Mouse (Mus musculus): Measurements from ENCODE around the gene Tmem30a. TPM values are rescaled to one million over a fixed set of nuclear protein-coding genes. Genes with fewer than 3 reads are reported as not detected.

Tmem30a gene
- polyA plus RNA-seq (2012; rRNA removed): 62.8 and 82.3 TPM in 2 replicates

GRCm38 (mm10) chr9:79792841-79793835 lies at the start of gene Tmem30a:
TSS of gene Tmem30a (minus strand) at chr9:79793507.
- H3K4me3 ChIP-seq (replicated peaks; ENCODE audit: extremely low read depth, low read depth, low read length): peak within 1 kb of the TSS; percentile 99
- TF ChIP-seq POLR2A (IDR thresholded peaks at IDR 0.05; ENCODE audit: borderline replicate concordance, extremely low read depth, low read depth, low read length) (peak; percentile 98), CTCF (IDR thresholded peaks at IDR 0.05; ENCODE audit: insufficient read depth, low read length) (no peak)
- under 1% methylated on average over 91 of the region's 91 CpGs for WGBS
- peak; percentile 90 for DNase-seq
- H3K4me1 ChIP-seq (ENCODE audit: control insufficient read depth, insufficient read depth, low read length): peaks cover 6% of the 10 kb centered on the region; the same call in 1 of the 2 replicates

- WGBS: 30% methylated on average over 6 of the region's 6 CpGs
- DNase-seq: no peak
- no peak for TF ChIP-seq CTCF (IDR thresholded peaks at IDR 0.05; ENCODE audit: insufficient read depth, low read length)
- no peak for TF ChIP-seq POLR2A (IDR thresholded peaks at IDR 0.05; ENCODE audit: borderline replicate concordance, extremely low read depth, low read depth, low read length)
- H3K4me3 ChIP-seq (replicated peaks; ENCODE audit: extremely low read depth, low read depth, low read length): no peak overlapping the region
- peaks cover 2% of the 10 kb centered on the region; the same call in 1 of the 2 replicates for H3K4me1 ChIP-seq (ENCODE audit: control insufficient read depth, insufficient read depth, low read length)
Observed at GRCm38 (mm10) chr9:79842615-79843014, 49.3 kb upstream of the Tmem30a start.

- no peak for DNase-seq
- Histone ChIP-seq H3K4me1 (ENCODE audit: control insufficient read depth, insufficient read depth, low read length) (peaks cover 2% of the 10 kb centered on the region; the same call in 1 of the 2 replicates), H3K4me3 (replicated peaks; ENCODE audit: extremely low read depth, low read depth, low read length) (no peak overlapping the region)
- TF ChIP-seq CTCF (IDR thresholded peaks at IDR 0.05; ENCODE audit: insufficient read depth, low read length) (no peak), POLR2A (IDR thresholded peaks at IDR 0.05; ENCODE audit: borderline replicate concordance, extremely low read depth, low read depth, low read length) (no peak)
Observed at GRCm38 (mm10) chr9:79842028-79842427, 48.7 kb upstream of the Tmem30a start.

GRCm38 (mm10) chr9:79831294-79831693 lies 38.0 kb upstream of the Tmem30a start:
- TF ChIP-seq POLR2A (IDR thresholded peaks at IDR 0.05; ENCODE audit: borderline replicate concordance, extremely low read depth, low read depth, low read length): no peak
- TF ChIP-seq CTCF (IDR thresholded peaks at IDR 0.05; ENCODE audit: insufficient read depth, low read length): no peak
- 95% methylated on average over 1 of the region's 1 CpGs for WGBS

GRCm38 (mm10) chr9:79830874-79831273 lies 37.6 kb upstream of the Tmem30a start:
- Histone ChIP-seq H3K4me3 (replicated peaks; ENCODE audit: extremely low read depth, low read depth, low read length) (no peak overlapping the region), H3K4me1 (ENCODE audit: control insufficient read depth, insufficient read depth, low read length) (peaks cover 7% of the 10 kb centered on the region)
- 37% methylated on average over 4 of the region's 4 CpGs for WGBS
- DNase-seq: no peak
- TF ChIP-seq CTCF (IDR thresholded peaks at IDR 0.05; ENCODE audit: insufficient read depth, low read length) (no peak), POLR2A (IDR thresholded peaks at IDR 0.05; ENCODE audit: borderline replicate concordance, extremely low read depth, low read depth, low read length) (no peak)

More at GRCm38 (mm10) chr9:79831294-79831693, 38.0 kb upstream of the Tmem30a start:
- DNase-seq: no peak
- H3K4me3 ChIP-seq (replicated peaks; ENCODE audit: extremely low read depth, low read depth, low read length): no peak overlapping the region
- H3K4me1 ChIP-seq (ENCODE audit: control insufficient read depth, insufficient read depth, low read length): peaks cover 7% of the 10 kb centered on the region

GRCm38 (mm10) chr9:79829842-79830800 lies 36.8 kb upstream of the Tmem30a start:
- 33% methylated on average over 23 of the region's 23 CpGs for WGBS
- peak overlapping the region; percentile 37 for H3K4me3 ChIP-seq (replicated peaks; ENCODE audit: extremely low read depth, low read depth, low read length)
- H3K4me1 ChIP-seq (ENCODE audit: control insufficient read depth, insufficient read depth, low read length): peaks cover 7% of the 10 kb centered on the region
- TF ChIP-seq POLR2A (IDR thresholded peaks at IDR 0.05; ENCODE audit: borderline replicate concordance, extremely low read depth, low read depth, low read length) (no peak), CTCF (IDR thresholded peaks at IDR 0.05; ENCODE audit: insufficient read depth, low read length) (no peak)
- no peak for DNase-seq

- Histone ChIP-seq H3K4me3 (replicated peaks; ENCODE audit: extremely low read depth, low read depth, low read length) (no peak overlapping the region), H3K4me1 (ENCODE audit: control insufficient read depth, insufficient read depth, low read length) (peaks cover 7% of the 10 kb centered on the region)
- no peak for DNase-seq
- 45% methylated on average over 2 of the region's 2 CpGs for WGBS
- no peak for TF ChIP-seq POLR2A (IDR thresholded peaks at IDR 0.05; ENCODE audit: borderline replicate concordance, extremely low read depth, low read depth, low read length)
- no peak for TF ChIP-seq CTCF (IDR thresholded peaks at IDR 0.05; ENCODE audit: insufficient read depth, low read length)
Observed at GRCm38 (mm10) chr9:79827072-79827471, 33.8 kb upstream of the Tmem30a start.

- Histone ChIP-seq H3K4me3 (replicated peaks; ENCODE audit: extremely low read depth, low read depth, low read length) (no peak overlapping the region), H3K4me1 (ENCODE audit: control insufficient read depth, insufficient read depth, low read length) (peaks cover 4% of the 10 kb centered on the region; the same call in 1 of the 2 replicates)
- TF ChIP-seq CTCF (IDR thresholded peaks at IDR 0.05; ENCODE audit: insufficient read depth, low read length): no peak
- TF ChIP-seq POLR2A (IDR thresholded peaks at IDR 0.05; ENCODE audit: borderline replicate concordance, extremely low read depth, low read depth, low read length): no peak
- no peak for DNase-seq
- 93% methylated on average over 7 of the region's 7 CpGs for WGBS
Observed at GRCm38 (mm10) chr9:79825526-79825925, 32.2 kb upstream of the Tmem30a start.

- TF ChIP-seq CTCF (IDR thresholded peaks at IDR 0.05; ENCODE audit: insufficient read depth, low read length): no peak
- no peak for TF ChIP-seq POLR2A (IDR thresholded peaks at IDR 0.05; ENCODE audit: borderline replicate concordance, extremely low read depth, low read depth, low read length)
- no peak overlapping the region for H3K4me3 ChIP-seq (replicated peaks; ENCODE audit: extremely low read depth, low read depth, low read length)
- H3K4me1 ChIP-seq (ENCODE audit: control insufficient read depth, insufficient read depth, low read length): no peaks in the 10 kb centered on the region
- DNase-seq: no peak
- 76% methylated on average over 2 of the region's 2 CpGs for WGBS
Observed at GRCm38 (mm10) chr9:79823856-79824255, 30.5 kb upstream of the Tmem30a start.

All from lung, adult 2 months (tissue).